Mouse (Mus musculus): ENCODE data around the gene Nkx6-2.

Gene Nkx6-2

DNA sequence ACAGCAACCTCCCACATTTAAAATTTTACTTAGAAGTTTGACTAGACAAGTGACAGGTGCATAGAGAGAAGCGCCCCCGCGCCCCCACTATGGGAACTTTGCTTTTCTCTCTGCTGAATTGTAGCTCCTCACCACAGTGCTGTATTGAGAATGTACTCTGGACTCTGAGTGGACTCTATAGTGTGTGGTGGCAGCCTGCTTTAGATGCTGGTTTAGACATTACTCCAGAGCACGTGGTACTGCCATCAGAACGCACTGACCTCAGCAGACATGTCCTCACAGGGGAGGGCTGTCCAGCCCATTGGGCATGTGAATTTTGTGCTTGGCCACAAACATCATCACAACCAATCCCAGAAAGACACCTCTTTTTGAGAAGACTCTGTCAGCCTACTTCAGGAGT, 11.8 kb downstream of the Nkx6-2 start:
- no peak for DNase-seq (ENCODE audit: extremely low read depth, insufficient read length, low spot score)

DNA sequence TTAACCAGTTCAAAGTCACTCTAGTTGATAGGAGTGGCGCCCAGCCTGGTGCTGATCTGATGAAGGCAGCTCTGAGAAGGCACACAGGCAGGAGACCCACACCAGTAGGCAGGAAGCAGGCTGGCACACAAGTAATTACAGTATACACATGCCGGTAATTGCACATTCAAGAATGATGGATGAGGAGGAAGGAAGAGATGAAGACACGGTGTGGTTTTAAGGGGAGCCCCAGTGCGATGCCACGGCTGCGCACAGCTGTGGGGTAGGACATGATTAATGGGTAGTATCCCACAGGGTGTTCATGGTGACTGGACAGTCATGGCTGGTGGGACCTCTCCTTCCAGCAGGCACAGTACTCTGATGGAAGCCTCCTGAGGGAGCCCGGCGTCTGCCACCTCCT, 16.1 kb downstream of the Nkx6-2 start:
- DNase-seq (ENCODE audit: extremely low read depth, insufficient read length, low spot score): no peak

- DNase-seq (ENCODE audit: extremely low read depth, insufficient read length, low spot score): no peak
These were observed 16.6 kb downstream of the Nkx6-2 start for GRCm38 (mm10) chr7:139565998-139566397.

DNA sequence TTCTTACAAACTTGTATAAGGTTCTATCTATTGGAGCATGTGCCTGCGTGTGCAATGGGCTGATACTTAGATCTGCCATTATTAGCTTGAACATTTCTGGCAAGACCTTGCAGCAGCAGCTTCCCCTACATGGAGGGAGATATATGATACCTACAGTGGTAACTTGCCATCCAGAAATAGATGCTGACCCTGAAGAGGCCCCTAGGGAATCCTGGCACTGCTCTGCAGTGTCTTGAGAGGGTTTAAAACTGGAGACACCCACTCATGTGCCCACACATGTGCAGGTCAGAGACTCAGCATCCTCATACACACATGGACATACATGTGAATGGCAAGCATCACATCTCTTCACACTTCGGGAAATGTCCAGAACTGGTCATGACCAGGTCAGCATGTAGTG, 18.4 kb downstream of the Nkx6-2 start:
- DNase-seq (ENCODE audit: extremely low read depth, insufficient read length, low spot score): no peak

- no peak for DNase-seq (ENCODE audit: extremely low read depth, insufficient read length, low spot score)
These were observed 19.2 kb downstream of the Nkx6-2 start for GRCm38 (mm10) chr7:139563425-139563824.

- no peak for DNase-seq (ENCODE audit: extremely low read depth, insufficient read length, low spot score)
These were observed 22.9 kb downstream of the Nkx6-2 start for GRCm38 (mm10) chr7:139559659-139560058.

DNA sequence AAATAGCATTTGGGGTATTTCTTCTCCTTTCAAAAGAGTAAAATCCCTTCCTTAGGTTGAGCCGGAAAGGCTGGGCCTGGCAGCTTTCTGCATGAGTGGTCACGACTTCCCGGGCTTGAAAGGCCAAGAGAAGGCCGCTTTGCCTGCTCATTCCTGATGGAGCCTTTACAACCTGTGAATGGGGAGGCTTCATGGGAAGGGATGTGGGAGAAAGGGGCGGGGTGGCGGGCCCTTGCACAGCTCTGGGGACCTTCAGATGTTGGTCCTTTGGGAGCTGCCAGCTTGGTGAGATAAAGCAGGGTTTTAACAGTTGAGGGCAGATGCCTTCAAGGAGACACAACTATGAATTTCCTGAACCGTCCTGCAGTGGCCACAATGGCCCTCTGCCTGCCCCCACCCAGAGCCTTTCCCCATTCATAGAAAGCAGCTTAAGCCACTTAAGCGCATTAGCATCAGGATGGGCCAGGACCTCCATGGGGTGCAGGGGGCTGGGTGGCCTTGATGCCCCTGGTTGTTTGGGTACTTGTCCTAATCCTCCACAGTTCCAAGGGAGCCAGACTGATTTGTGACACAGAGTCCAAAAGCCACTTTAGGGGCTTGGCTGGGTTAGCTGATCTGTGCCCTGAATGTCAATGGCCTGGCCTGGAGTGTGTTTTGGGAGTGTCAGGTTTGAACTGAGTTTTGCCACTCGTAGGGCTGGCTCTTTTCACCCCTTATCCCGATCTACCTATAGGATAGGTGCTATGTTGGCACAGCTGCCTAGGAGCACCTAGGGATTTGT, 25.7 kb downstream of the Nkx6-2 start:
- no peak for DNase-seq (ENCODE audit: extremely low read depth, insufficient read length, low spot score)

DNA sequence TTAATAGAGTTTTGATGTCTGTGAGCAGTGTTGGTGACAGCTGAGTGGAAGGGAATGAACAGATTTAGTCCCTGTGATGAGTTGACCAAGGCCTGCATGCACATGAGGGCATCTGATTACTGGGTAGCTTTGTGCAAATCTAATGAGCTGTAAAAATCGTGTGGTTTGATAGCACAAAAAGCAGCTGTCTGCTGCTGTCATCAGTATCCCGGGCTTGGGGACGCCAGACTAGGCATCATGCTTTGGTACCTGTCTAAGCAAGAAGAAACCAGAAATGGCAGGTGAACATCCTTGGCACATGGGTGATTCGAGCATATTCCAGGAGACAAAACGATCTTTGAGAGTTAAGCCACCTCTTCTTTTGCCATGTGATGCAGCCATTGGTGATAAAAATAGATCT, 26.3 kb downstream of the Nkx6-2 start:
- no peak for DNase-seq (ENCODE audit: extremely low read depth, insufficient read length, low spot score)

- no peak for DNase-seq (ENCODE audit: extremely low read depth, insufficient read length, low spot score)
These were observed 31.1 kb downstream of the Nkx6-2 start for GRCm38 (mm10) chr7:139551519-139551918.

- DNase-seq (ENCODE audit: extremely low read depth, insufficient read length, low spot score): no peak
These were observed 32.4 kb downstream of the Nkx6-2 start for GRCm38 (mm10) chr7:139550086-139550783.

DNA sequence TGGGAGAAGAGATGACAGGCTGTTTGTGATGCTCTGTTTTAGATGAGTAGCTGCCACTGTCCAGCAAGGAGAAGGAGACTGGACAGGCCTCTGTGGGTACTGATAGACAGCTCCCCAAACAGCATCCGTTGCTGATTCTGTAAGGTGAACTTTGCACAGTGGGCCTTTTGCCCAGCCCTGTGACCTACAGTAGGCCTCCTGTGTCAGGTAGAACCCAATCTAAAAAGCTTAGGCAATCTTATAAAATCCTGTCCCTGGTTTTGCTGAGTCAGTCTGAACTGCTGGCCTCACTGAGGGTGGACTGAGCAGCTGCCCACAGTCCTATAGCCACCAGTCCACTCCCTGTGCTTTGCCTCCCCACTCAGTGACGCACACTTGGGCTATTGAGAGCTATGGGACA, 35.3 kb downstream of the Nkx6-2 start:
- DNase-seq (ENCODE audit: extremely low read depth, insufficient read length, low spot score): no peak

GRCm38 (mm10) chr7:139544706-139545625, 37.6 kb downstream of the Nkx6-2 start:
- no peak for DNase-seq (ENCODE audit: extremely low read depth, insufficient read length, low spot score)

DNA sequence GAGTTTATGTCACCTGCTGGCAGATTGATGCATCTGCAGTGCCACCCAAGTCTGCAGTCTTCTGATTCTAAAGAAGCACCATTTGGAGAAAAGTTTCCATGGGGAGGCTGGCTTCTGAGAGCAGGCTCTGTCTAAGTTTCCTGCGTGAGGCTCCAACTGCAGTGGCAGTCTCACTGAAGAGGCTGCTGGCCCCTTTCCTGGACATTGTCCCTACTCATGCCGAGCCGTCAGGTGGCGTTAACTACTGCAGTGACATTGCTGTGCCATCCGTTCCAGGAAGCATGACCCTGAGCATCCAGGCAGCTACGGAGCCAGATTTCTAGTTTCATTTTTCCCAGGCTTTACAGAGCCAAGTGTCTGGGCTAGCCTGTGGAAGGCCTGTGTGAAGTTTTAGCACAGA, 41.2 kb downstream of the Nkx6-2 start:
- no peak for DNase-seq (ENCODE audit: extremely low read depth, insufficient read length, low spot score)

DNA sequence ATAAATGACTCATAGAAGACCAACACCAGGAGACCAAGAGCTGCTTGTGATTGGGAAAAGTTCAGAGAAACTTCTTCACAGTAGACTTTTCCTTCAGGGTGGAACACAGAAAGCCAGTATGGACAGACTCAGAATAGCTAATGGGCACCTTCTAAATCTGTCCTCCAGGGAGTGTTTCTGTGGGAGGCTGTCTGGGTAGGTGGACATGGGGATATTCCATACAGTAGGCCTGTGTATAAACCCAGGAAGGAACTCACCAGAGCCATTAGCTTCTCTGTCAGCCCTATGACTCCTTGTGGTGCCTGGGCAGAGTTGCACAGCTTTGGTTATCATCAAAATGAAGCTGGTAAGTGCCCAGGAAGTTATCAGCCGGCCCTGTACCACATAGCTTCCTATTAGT, 42.0 kb downstream of the Nkx6-2 start:
- no peak for DNase-seq (ENCODE audit: extremely low read depth, insufficient read length, low spot score)

- DNase-seq (ENCODE audit: extremely low read depth, insufficient read length, low spot score): peak; percentile 20
These were observed 44.1 kb downstream of the Nkx6-2 start for GRCm38 (mm10) chr7:139538541-139538940.

DNA sequence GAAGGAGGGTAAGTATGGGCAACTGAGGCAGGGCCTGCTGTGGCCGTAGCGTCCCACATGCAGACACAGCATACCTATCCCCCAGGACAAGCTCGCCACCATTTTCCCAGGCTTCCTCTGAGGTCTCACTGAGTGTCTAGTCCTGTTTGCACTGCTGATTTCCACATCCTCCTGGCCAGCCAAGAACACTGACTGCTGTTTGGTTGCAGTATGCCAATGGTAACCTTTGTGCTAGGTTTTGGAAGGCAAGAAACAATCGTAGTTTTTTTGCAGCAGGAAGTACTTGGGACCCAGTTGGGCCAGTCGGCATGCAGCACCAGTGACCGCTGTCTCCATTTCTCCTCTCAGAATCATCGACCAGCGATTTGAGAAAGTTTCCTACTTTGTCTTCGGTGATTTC, 44.8 kb downstream of the Nkx6-2 start:
- DNase-seq (ENCODE audit: extremely low read depth, insufficient read length, low spot score): no peak

GRCm38 (mm10) chr7:139536831-139537230, 45.8 kb downstream of the Nkx6-2 start:
- DNase-seq (ENCODE audit: extremely low read depth, insufficient read length, low spot score): no peak

GRCm38 (mm10) chr7:139536331-139536730, 46.3 kb downstream of the Nkx6-2 start:
- DNase-seq (ENCODE audit: extremely low read depth, insufficient read length, low spot score): no peak

DNA sequence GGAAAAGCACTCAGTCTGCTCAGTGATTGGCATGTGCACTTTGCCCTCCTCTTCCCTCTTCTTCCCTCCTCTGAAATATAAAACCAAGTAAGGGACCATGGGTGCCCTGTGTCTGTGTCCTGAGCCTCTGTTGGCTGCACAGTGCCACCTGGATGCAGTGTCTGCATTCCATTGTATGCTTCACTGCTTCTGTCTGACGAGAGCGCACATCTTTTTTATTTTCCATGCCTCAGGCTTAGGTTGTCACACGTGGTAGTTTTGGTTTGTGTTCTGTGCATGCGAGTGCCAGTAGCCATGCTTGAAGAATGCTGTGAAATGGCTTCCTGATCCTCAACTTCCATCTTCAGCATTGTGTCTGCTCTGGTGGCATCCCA, 51.2 kb downstream of the Nkx6-2 start:
- no peak for DNase-seq (ENCODE audit: extremely low read depth, insufficient read length, low spot score)

- DNase-seq (ENCODE audit: extremely low read depth, insufficient read length, low spot score): no peak
These were observed 51.8 kb downstream of the Nkx6-2 start for GRCm38 (mm10) chr7:139530591-139531427.

Data from 3134 (cell line).